Mouse (Mus musculus) kidney, adult 2 months (tissue): ENCODE results near the gene Gab1. TPM values are rescaled to one million over a fixed set of nuclear protein-coding genes. Genes with fewer than 3 reads are reported as not detected.

Experiments used
- DNase-seq: peaks from one replicate; pipeline ENCODE4 v3.0.0; 2021
- H3K27ac ChIP-seq: fragments of 200-500 bp; 2 replicates; pipeline ENCODE4 v1.5.1; 2012; ENCODE audit warnings: low read depth, low read length, control low read depth, inconsistent platforms; ENCODE audit not compliant: insufficient read depth
- H3K27me3 ChIP-seq: fragments of 200-500 bp; replicated peaks from 2 replicates; pipeline ENCODE4 v1.6.1; 2012; ENCODE audit warnings: mild to moderate bottlenecking, moderate library complexity, low read length, inconsistent platforms; ENCODE audit not compliant: control insufficient read depth, insufficient read depth
- H3K36me3 ChIP-seq: fragments of 200-500 bp; 2 replicates; pipeline ENCODE4 v1.6.1; 2012; ENCODE audit warnings: mild to moderate bottlenecking, moderate library complexity, low read length, inconsistent platforms; ENCODE audit not compliant: control insufficient read depth, insufficient read depth
- H3K4me1 ChIP-seq: fragments of 200-500 bp; 2 replicates; pipeline ENCODE4 v1.6.1; 2011; ENCODE audit warnings: low read length; ENCODE audit not compliant: control insufficient read depth, insufficient read depth
- H3K4me3 ChIP-seq: fragments of 200-500 bp; 2 replicates; pipeline ENCODE4 v1.5.1; 2011; ENCODE audit warnings: mild to moderate bottlenecking, low read depth, low read length, control low read depth; ENCODE audit not compliant: insufficient read depth
- CTCF ChIP-seq: fragments of 200-500 bp; conservative IDR thresholded peaks from 2 replicates; pipeline ENCODE4 v1.5.1; 2011; ENCODE audit warnings: low read depth, mild to moderate bottlenecking, control low read depth, low read length, moderate library complexity, mixed read lengths; ENCODE audit not compliant: insufficient read depth, insufficient read length
- POLR2A ChIP-seq: fragments of 200-500 bp; IDR thresholded peaks from one replicate; pipeline ENCODE4 v1.6.1; 2011; ENCODE audit warnings: low read depth, low read length, control low read depth
- WGBS: fragments of 180-500 bp; shearing (Covaris S2); methylation state at CpG from one replicate; pipeline ENCODE4 v1.1.7; 2018; 5-methylcytosine and 5-hydroxymethylcytosine counted together
- polyA plus RNA-seq: library from polyadenylated mRNA; depleted of rRNA; stranded (reverse); fragments of >200 nt; gene quantifications from 2 replicates; pipeline ENCODE4 v1.2.3, GENCODE M21; 2012

Gene Gab1
- polyA plus RNA-seq, 1 experiment, result 24.6 TPM

GRCm38 (mm10) chr8:80780271-80780670, 100.0 kb downstream of the Gab1 start:
- Histone ChIP-seq H3K4me3 (no peak overlapping the region), H3K27me3 (no peaks in the 10 kb centered on the region), H3K27ac (no peak overlapping the region), H3K36me3 (peaks cover 5% of the 10 kb centered on the region), H3K4me1 (0 out of 2 replicates have a peak, but pooled peaks cover 2% of the 10 kb centered on the region)
- 53% methylated on average over 4 of the region's 4 CpGs for WGBS
- no peak for DNase-seq
- no peak for TF ChIP-seq CTCF

- Histone ChIP-seq H3K4me3 (no peak overlapping the region), H3K4me1 (peaks cover 4% of the 10 kb centered on the region; the same call in 1 of the 2 replicates), H3K27ac (no peak overlapping the region), H3K36me3 (no peaks in the 10 kb centered on the region; the same call in 1 of the 2 replicates), H3K27me3 (no peaks in the 10 kb centered on the region)
- WGBS, result 50% methylated on average over 8 of the region's 8 CpGs
- TF ChIP-seq POLR2A (no peak), CTCF (no peak)
- DNase-seq, result peak; percentile 47
These were observed 103.9 kb downstream of the Gab1 start for GRCm38 (mm10) chr8:80776436-80776835.

GRCm38 (mm10) chr8:80772732-80773460, 107.4 kb downstream of the Gab1 start:
- H3K27ac ChIP-seq, result peak overlapping the region; percentile 57; the same call in 1 of the 2 replicates
- H3K4me3 ChIP-seq, result no peak overlapping the region
- TF ChIP-seq POLR2A, result no peak
- TF ChIP-seq CTCF, result 0 out of 2 replicates have a peak, but pooled peaks have one; percentile 27
- no peaks in the 10 kb centered on the region; the same call in 1 of the 2 replicates for H3K36me3 ChIP-seq
- DNase-seq, result peak; percentile 70
- H3K27me3 ChIP-seq, result no peaks in the 10 kb centered on the region
- peaks cover 2% of the 10 kb centered on the region; the same call in 1 of the 2 replicates for H3K4me1 ChIP-seq
- 65% methylated on average over 4 of the region's 4 CpGs for WGBS

GRCm38 (mm10) chr8:80768451-80768850, 111.9 kb downstream of the Gab1 start:
- 76% methylated on average over 6 of the region's 6 CpGs for WGBS
- DNase-seq, result no peak
- TF ChIP-seq CTCF (no peak), POLR2A (no peak)
- H3K36me3 ChIP-seq, result no peaks in the 10 kb centered on the region; the same call in 1 of the 2 replicates
- H3K27ac ChIP-seq, result no peak overlapping the region
- no peaks in the 10 kb centered on the region for H3K27me3 ChIP-seq
- no peak overlapping the region for H3K4me3 ChIP-seq
- H3K4me1 ChIP-seq, result peaks cover 2% of the 10 kb centered on the region; the same call in 1 of the 2 replicates

- WGBS, result 31% methylated on average over 9 of the region's 9 CpGs
- Histone ChIP-seq H3K4me1 (no peaks in the 10 kb centered on the region), H3K27ac (no peak overlapping the region), H3K27me3 (no peaks in the 10 kb centered on the region), H3K36me3 (no peaks in the 10 kb centered on the region), H3K4me3 (no peak overlapping the region)
- TF ChIP-seq POLR2A (no peak), CTCF (peak; percentile 87)
- DNase-seq, result peak; percentile 87
These were observed 127.2 kb downstream of the Gab1 start for GRCm38 (mm10) chr8:80753017-80753715.

- 64% methylated on average over 7 of the region's 7 CpGs for WGBS
- no peak for TF ChIP-seq CTCF
- TF ChIP-seq POLR2A, result no peak
- no peak for DNase-seq
These were observed 127.9 kb downstream of the Gab1 start for GRCm38 (mm10) chr8:80752429-80752828.

GRCm38 (mm10) chr8:80749091-80749490, 131.2 kb downstream of the Gab1 start:
- H3K27me3 ChIP-seq, result no peaks in the 10 kb centered on the region
- H3K36me3 ChIP-seq, result no peaks in the 10 kb centered on the region
- no peak overlapping the region for H3K27ac ChIP-seq
- H3K4me3 ChIP-seq, result no peak overlapping the region
- TF ChIP-seq POLR2A, result no peak
- no peak for TF ChIP-seq CTCF
- 87% methylated on average over 4 of the region's 4 CpGs for WGBS
- H3K4me1 ChIP-seq, result no peaks in the 10 kb centered on the region
- no peak for DNase-seq

More at GRCm38 (mm10) chr8:80752429-80752828, 127.9 kb downstream of the Gab1 start:
- Histone ChIP-seq H3K4me1 (no peaks in the 10 kb centered on the region), H3K4me3 (no peak overlapping the region), H3K36me3 (no peaks in the 10 kb centered on the region), H3K27me3 (no peaks in the 10 kb centered on the region), H3K27ac (no peak overlapping the region)
